Mouse (Mus musculus) urinary bladder, adult 18-20 months (tissue): Measurements from ENCODE around the gene Sgms2.

Source experiments
- DNase-seq, 2 experiments: peaks; one replicate each; pipeline ENCODE4 v3.0.0; 2022; ENCODE audit warnings: low spot score in 2 of 2, mixed read lengths in 2 of 2

Sgms2 gene

GRCm38 (mm10) chr3:131491361-131491925 is at the start of gene Sgms2:
Gene Sgms2, minus strand, starts transcription at chr3:131491411.
- no peak for DNase-seq

DNA sequence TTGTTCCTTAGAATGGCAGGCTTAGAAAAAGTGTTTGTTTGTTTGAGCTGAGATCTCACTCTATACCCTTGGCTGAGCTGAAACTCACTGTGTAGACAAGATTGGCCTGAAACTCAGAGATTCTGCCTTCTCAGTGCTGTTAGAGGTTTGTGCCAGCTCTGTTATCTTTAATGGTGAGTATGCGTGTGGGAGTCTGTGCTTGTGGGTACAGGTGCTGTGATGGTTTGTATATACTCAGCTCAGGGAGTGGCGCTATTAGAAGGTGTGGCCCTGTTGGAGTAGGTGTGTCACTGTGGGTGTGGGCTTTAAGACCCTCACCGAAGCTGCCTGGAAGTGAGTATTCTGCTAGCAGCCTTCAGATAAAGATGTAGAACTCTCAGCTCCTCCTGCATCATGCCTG is 34.0 kb upstream of the Sgms2 start:
- DNase-seq, result no peak

GRCm38 (mm10) chr3:131524779-131525178 is 33.6 kb upstream of the Sgms2 start:
- DNase-seq, result peak in 1 of 2 experiments; percentile 21

DNA sequence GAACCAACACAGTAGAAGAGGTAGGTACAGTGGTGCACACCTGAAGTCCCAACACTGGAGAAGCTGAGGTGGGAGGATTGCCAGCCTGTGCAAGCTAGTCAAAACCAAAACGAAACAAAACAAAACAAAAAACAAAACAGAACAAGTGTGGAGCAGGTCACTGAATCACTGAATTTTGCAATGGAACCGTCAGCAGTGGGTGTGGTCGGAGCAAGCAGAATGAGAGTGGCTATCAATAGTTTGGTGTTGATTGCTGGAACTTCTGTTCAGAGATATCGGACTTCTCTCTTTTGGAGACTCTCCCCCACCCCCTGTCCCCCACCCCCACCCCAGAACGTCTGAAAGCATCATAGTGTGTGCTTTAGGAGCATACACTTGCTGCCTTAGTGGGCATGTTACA is 33.0 kb upstream of the Sgms2 start:
- no peak for DNase-seq

DNA sequence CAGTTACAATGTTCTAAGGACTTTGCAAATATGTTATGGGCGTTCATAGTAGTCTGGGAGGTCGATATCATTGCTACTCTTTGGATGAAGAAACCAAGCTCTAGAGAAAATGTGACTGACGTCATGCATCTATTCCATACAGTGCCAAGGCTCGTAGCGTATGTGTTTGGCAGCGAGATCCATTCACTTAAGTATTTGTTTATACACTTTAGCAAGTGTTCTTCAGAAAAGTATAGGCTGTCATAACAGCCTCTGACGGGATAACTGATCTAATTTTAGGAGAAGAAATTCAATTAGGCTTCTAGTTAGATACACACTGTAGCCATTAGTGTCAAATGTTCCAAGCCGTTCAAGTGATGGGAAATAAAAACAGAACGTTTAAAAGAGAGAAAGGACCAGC is 32.5 kb upstream of the Sgms2 start:
- no peak for DNase-seq

GRCm38 (mm10) chr3:131522243-131522642 is 31.0 kb upstream of the Sgms2 start:
- no peak for DNase-seq

GRCm38 (mm10) chr3:131521206-131521605 is 30.0 kb upstream of the Sgms2 start:
- no peak for DNase-seq

GRCm38 (mm10) chr3:131517756-131518155 is 26.5 kb upstream of the Sgms2 start:
- DNase-seq, result no peak

GRCm38 (mm10) chr3:131516332-131516999 is 25.3 kb upstream of the Sgms2 start:
- no peak for DNase-seq

- DNase-seq, result no peak
Measured at GRCm38 (mm10) chr3:131511616-131512015, 20.4 kb upstream of the Sgms2 start.

GRCm38 (mm10) chr3:131508024-131508423 is 16.8 kb upstream of the Sgms2 start:
- no peak for DNase-seq

DNA sequence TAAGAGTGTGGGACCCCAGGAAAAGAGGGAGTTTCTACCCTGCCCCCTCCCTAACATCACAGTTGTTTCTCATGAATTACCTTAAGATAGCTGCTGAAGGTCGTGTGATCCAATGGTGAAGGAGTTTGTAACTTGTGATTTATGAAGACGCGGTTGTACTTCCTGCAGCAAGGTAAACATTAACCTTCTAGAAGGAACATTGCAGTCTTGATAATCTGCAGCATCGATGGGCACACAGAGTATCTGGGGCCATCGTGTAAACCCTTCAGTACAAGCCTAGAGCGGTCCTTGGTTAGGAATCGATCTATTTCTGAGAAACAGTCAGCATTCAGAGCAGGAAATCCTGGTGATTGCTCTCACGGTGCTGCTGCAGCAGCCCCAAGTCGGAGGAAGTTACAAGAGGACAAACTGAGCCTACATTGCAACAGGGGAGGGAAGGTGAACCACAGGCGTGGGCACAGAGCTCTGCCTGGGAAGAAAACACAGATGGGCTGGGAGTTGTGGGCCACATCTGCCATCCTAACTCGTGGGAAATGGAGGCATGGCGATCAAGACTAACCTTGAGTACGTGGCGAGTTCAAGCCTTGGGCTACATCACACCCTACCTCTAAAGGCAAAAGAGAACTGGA is 13.5 kb upstream of the Sgms2 start:
- no peak for DNase-seq

DNA sequence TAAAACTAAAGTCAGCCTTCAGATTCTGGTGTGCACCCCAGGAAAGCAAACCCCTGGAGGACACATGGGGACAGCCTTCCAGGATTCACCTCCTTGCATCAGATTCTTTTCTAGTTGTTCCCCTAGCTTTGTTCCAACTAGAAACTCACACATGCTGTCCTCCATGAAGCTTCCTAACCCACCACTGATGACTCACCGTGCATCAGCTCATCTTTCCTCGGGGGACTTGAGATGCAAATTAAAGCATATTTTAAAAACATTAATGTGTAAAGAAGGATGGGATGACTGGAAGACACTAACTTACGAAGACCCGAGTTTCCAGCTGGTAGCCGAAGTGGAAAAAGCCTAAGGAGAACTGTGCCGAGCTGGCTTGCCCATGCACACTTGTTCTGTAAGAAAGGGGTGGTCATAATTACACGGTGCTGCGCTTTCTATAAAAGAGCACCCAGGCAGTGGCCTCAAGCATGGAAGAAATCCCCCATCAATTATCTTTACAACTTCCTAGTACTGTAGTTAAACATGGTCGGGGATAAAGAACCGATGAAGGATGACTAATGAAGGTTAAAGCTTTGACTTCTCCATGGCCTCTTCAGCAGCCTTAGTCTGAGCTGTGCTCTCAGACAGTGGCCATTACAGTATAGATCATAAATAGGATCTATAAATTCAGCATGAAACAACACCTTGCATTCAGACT is 10.6 kb upstream of the Sgms2 start:
- no peak for DNase-seq

DNA sequence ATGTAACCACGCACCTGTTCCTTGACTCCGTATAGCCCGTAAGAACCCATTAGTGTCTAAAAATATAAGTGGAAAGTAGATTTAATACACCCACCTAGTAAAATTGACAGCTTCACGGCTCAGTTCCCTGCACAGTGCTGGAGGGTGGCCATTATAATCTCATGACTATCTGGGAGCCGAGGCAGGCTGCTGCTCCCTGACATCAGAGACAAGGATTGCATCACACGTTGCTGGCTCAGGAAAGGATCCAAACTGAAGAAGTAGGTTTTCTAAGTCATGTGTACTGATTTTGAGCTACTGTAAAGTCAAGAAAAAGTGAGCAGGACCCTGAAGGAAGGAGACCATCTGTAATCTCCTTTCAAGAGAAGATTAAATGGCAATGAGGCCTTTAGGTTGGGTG is 8.4 kb upstream of the Sgms2 start:
- DNase-seq, result no peak

DNA sequence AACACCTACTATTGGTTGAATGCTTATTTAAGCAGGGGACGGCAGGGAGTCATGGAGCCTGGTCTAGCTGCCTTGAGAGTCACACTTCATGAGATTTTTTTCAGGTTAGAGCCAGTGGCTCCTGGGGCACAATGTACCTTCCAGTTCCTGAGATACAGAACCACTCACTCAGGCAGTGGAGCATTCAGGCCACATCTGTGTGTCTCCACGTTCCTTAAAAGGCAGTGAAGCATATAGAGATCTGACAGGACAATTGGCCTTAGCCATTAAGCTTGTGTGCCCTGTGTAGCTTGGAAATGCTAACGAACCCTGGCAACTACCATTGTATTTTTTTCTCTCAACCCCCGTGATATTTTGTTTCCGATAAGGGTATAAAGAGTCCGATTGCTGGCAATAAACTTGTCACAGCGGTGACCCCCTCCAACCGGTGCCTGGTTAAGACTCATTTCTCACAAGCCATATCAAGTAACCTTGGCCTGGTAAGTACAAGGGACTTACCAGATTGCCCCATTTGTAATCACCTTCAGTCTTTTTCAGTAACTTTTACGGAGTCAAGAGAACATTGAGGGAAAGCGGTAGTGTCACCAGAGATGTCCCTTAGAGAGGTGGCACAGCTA is 5.4 kb upstream of the Sgms2 start:
- DNase-seq, result no peak

DNA sequence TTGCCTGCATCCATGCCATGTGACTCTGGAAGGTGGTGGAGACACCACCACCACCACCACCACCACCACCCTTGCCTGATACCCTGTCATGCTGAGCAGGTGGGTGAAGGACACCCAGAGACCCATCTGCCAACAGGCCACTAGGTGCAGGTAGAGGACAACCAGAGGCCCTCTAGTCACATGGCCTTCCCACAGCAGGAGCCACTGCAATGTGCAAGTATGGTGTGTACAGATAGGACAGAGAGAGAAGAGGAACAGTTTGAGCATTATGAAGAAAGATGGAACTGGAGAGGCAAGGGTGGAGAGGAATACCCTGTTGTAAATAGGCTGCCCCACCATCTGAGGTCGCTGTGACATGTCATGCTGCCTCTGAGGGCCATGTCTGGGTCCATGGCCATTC is 3.9 kb upstream of the Sgms2 start:
- DNase-seq, result no peak

GRCm38 (mm10) chr3:131493194-131493593 is 2.0 kb upstream of the Sgms2 start:
- no peak for DNase-seq

DNA sequence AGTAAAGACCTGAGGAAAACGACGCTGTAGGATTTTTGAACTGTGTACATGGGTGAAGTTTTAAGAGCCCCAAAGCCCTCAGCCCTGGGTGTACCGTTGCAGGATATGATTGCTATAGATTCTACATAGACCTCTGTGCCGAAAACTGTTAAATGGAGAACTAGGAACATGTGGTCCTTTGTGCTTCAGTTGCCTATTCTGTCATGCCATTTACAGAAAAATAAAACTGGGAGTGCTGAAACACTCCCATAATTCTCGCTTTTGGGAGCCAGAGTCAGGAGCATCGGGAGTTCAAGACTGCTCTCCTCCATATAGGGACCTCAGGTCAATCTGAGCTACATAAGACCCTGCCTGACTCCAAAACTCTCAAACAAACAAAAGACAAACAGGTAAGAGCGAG is 769 bp upstream of the Sgms2 start:
- no peak for DNase-seq

DNA sequence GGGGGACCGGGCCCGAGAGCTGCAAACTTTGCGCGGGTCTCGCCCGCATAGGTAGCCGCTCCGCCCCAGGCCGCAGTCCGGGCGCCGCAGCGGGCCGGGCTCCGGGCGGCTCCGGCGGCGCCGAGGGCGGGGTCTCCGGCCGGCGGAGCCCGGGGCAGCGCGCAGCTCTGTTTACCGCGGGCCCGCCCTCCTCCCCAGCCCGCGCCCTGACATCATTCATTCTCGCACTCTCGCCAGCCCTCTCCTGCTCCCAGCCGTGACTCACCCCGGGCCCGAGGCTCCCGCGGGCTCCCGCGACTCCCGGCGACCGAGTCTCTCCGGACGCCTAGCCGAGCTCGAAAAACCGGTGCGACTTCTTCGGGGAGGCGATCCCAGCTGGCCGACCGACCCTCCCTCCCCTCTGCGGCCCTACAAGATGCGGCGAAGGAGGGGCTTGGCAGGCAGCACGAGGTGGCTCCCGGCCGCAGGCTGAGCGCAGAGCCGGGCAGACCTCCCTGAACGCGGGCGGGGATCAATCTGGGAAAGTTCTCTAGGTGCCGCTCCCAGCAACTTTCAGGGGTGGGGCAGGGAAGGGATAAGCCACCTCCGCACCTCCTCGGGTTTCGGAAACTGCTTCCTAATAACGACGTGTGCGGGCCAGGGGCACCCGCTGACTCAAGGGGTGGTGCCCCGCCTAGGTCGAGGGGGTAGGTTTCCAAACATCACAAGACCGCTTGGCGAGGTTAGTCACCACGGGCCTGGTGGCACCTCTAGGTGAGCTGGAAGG is 885 bp downstream of the Sgms2 start:
- DNase-seq, result peak; percentile 84 to 92

GRCm38 (mm10) chr3:131489657-131490142 is 1.5 kb downstream of the Sgms2 start:
- DNase-seq, result peak in 1 of 2 experiments; percentile 41

DNA sequence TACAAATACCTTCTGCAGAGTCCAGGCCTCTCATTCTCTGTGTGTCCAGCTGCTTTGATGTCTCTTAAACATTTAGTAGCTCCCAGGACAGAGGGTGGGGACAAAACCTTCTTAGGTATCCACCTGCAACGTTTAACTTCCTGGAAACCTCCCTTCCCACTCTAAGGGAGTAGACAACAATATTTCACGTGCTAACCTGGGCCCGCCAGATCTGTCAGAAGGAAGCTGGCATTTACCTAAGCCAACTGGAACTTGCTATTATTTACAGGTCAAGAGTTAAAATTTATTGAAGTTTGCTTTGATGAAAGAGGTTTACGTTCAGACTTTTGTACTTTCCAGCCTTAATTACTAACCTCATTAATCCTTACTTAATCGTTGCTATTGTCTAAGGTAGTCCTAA is 2.2 kb downstream of the Sgms2 start:
- no peak for DNase-seq
